Mouse (Mus musculus): Measurements from ENCODE around the gene Med13l.

DNA sequence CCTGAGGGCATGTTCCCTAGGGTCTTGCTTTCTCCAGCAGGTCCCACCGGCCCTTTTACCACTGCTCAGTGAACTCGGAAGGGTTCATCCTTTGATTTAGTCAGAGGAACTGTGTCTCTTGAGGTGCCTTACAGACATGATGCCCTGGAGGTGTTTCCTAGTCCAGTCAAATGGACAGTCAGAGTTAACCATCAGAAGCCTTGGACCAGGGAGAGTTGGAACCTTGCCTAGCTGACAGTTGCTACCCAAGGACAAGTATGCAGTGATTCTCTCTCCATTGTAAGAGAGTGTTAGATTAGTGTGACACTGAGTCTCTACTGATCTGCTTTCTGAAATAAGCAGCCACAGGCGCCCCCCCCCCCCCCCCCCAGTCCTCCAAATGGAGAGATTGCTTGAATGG lies 162.0 kb downstream of the Med13l start:
- no peak for TF ChIP-seq GATA1 (IDR thresholded peaks at IDR 0.05; ENCODE audit: borderline replicate concordance, low read length)
- no peak for TF ChIP-seq FLI1 (IDR thresholded peaks at IDR 0.05; ENCODE audit: low read length)
